Mouse (Mus musculus): ENCODE data around the gene Lrrc51. TPM values are rescaled to one million over a fixed set of nuclear protein-coding genes. Genes with fewer than 3 reads are reported as not detected.

The Lrrc51 gene
- total and polyA plus RNA-seq, 3 experiments, result 13.6 to 30.8 TPM; not detected in 1

GRCm38 (mm10) chr7:101882413-101883154 lies 51.1 kb downstream of the Lrrc51 start:
- H3K27ac ChIP-seq (ENCODE audit: control insufficient read depth, low read depth, low read length), result no peak overlapping the region
- no peaks in the 10 kb centered on the region for H3K36me3 ChIP-seq (ENCODE audit: control insufficient read depth in 1 of 2, insufficient read depth in 2 of 2, low read length in 2 of 2)
- no peak overlapping the region for H3K9ac ChIP-seq (ENCODE audit: control insufficient read depth, low read depth, low read length, poor library complexity, severe bottlenecking)
- no peak for DNase-seq (ENCODE audit: low read depth, low spot score)
- H3K79me2 ChIP-seq (ENCODE audit: control insufficient read depth, insufficient read depth, low read length, poor library complexity), result no peaks in the 10 kb centered on the region
- H3K4me3 ChIP-seq (ENCODE audit: control insufficient read depth in 1 of 2, insufficient read depth in 1 of 2, low read depth in 2 of 2, low read length in 2 of 2), result no peak overlapping the region
- H3K27me3 ChIP-seq (ENCODE audit: control insufficient read depth in 1 of 2, insufficient read depth in 2 of 2, low read length in 2 of 2), result peaks cover 0 to 2% of the 10 kb centered on the region in 2 experiments; a peak in 2 of 4 replicates
- H3K4me1 ChIP-seq (ENCODE audit: control insufficient read depth in 1 of 2, insufficient read depth in 2 of 2, low read length in 2 of 2), result no peaks in the 10 kb centered on the region
- H3K9me3 ChIP-seq (replicated peaks; ENCODE audit: insufficient read depth, low read length), result no peaks in the 10 kb centered on the region
- TF ChIP-seq ZMIZ1 (IDR thresholded peaks at IDR 0.05; ENCODE audit: low read depth, low read length), result no peak
- no peak for TF ChIP-seq MAX (IDR thresholded peaks at IDR 0.05; ENCODE audit: low read length)
- no peak for TF ChIP-seq GATA1 (IDR thresholded peaks at IDR 0.05; ENCODE audit: low read depth, low read length)
- TF ChIP-seq USF1 (IDR thresholded peaks at IDR 0.05; ENCODE audit: low read depth, low read length), result no peak
- TF ChIP-seq TBP (IDR thresholded peaks at IDR 0.05; ENCODE audit: low read depth, low read length), result no peak
- TF ChIP-seq MAZ (IDR thresholded peaks at IDR 0.05; ENCODE audit: low read depth, low read length), result no peak
- no peak for TF ChIP-seq TAL1 (IDR thresholded peaks at IDR 0.05; ENCODE audit: low read length)
- no peak for TF ChIP-seq POLR2AphosphoS5 (IDR thresholded peaks at IDR 0.05; ENCODE audit: borderline replicate concordance, low read depth, low read length)
- TF ChIP-seq POLR2AphosphoS2 (IDR thresholded peaks at IDR 0.05; ENCODE audit: low read length), result no peak
- TF ChIP-seq RAD21 (IDR thresholded peaks at IDR 0.05; ENCODE audit: low read depth, low read length), result no peak
- no peak for TF ChIP-seq POLR2A (IDR thresholded peaks at IDR 0.05; ENCODE audit: control insufficient read depth in 1 of 2, insufficient read depth in 1 of 2, low read depth in 1 of 2, low read length in 2 of 2, poor library complexity in 1 of 2)
- TF ChIP-seq ZKSCAN1 (IDR thresholded peaks at IDR 0.05; ENCODE audit: low read depth, low read length), result no peak
- TF ChIP-seq JUND (IDR thresholded peaks at IDR 0.05; ENCODE audit: low read depth, low read length), result no peak
- no peak for TF ChIP-seq TCF12 (IDR thresholded peaks at IDR 0.05; ENCODE audit: low read depth, low read length)
- TF ChIP-seq USF2 (IDR thresholded peaks at IDR 0.05; ENCODE audit: borderline replicate concordance in 1 of 2, insufficient read depth in 1 of 2, low read depth in 1 of 2, low read length in 2 of 2), result no peak
- no peak for TF ChIP-seq ZNF384 (IDR thresholded peaks at IDR 0.05; ENCODE audit: low read depth, low read length)

DNA sequence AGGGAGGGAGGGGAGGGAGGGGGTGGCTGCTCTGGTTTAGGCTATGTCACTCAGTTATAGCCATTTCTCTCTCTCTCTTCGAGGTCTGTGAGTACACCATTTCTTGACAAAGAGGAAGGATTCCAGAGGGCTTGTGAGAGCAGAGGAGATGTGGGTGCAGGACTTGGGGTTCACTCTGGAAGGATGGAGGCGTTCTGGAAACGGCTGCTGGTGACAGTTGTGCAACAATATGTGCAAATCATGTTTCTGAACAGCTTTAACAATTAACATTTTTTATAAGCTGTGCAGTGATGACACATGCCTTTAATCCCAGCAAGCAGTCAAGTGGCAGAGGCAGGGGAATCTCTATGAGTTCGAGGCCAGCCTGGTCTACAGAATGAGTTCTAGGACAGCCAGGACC lies 52.8 kb downstream of the Lrrc51 start:
- no peak overlapping the region for H3K27ac ChIP-seq (ENCODE audit: control insufficient read depth, low read depth, low read length)
- no peaks in the 10 kb centered on the region for H3K9me3 ChIP-seq (replicated peaks; ENCODE audit: insufficient read depth, low read length)
- TF ChIP-seq POLR2AphosphoS5 (IDR thresholded peaks at IDR 0.05; ENCODE audit: borderline replicate concordance, low read depth, low read length) (no peak), BHLHE40 (IDR thresholded peaks at IDR 0.05; ENCODE audit: borderline replicate concordance, low read depth, low read length) (no peak), MYB (IDR thresholded peaks at IDR 0.05; ENCODE audit: low read depth, low read length) (no peak), UBTF (IDR thresholded peaks at IDR 0.05; ENCODE audit: borderline replicate concordance, insufficient read depth, low read depth, low read length) (no peak), MYC (IDR thresholded peaks at IDR 0.05; ENCODE audit: low read depth, low read length) (no peak), TCF12 (IDR thresholded peaks at IDR 0.05; ENCODE audit: low read depth, low read length) (no peak), ETS1 (IDR thresholded peaks at IDR 0.05; ENCODE audit: low read depth, low read length) (no peak), SIN3A (IDR thresholded peaks at IDR 0.05; ENCODE audit: low read length) (no peak), HCFC1 (IDR thresholded peaks at IDR 0.05; ENCODE audit: low read depth, low read length) (no peak)
- H3K79me2 ChIP-seq (ENCODE audit: control insufficient read depth, insufficient read depth, low read length, poor library complexity), result no peaks in the 10 kb centered on the region
- no peak for DNase-seq (ENCODE audit: low read depth, low spot score)
- H3K4me1 ChIP-seq (ENCODE audit: control insufficient read depth in 1 of 2, insufficient read depth in 2 of 2, low read length in 2 of 2), result no peaks in the 10 kb centered on the region
- peaks cover 0 to 2% of the 10 kb centered on the region in 2 experiments; a peak in 2 of 4 replicates for H3K27me3 ChIP-seq (ENCODE audit: control insufficient read depth in 1 of 2, insufficient read depth in 2 of 2, low read length in 2 of 2)
- H3K36me3 ChIP-seq (ENCODE audit: control insufficient read depth in 1 of 2, insufficient read depth in 2 of 2, low read length in 2 of 2), result no peaks in the 10 kb centered on the region
- no peak overlapping the region for H3K4me3 ChIP-seq (ENCODE audit: control insufficient read depth in 1 of 2, insufficient read depth in 1 of 2, low read depth in 2 of 2, low read length in 2 of 2)
- H3K9ac ChIP-seq (ENCODE audit: control insufficient read depth, low read depth, low read length, poor library complexity, severe bottlenecking), result no peak overlapping the region
